Mouse (Mus musculus): ENCODE results near the gene Zdhhc6. TPM values are rescaled to one million over a fixed set of nuclear protein-coding genes. Genes with fewer than 3 reads are reported as not detected.

Gene Zdhhc6
- polyA plus RNA-seq, 1 experiment from 2014 or later: 112 TPM

- no peak for ATAC-seq (ENCODE audit: low FRiP score)
- WGBS: 80% methylated on average over 9 of the region's 9 CpGs
Measured at GRCm38 (mm10) chr19:55337066-55337465, 21.2 kb upstream of the Zdhhc6 start.

GRCm38 (mm10) chr19:55336441-55336840, 20.6 kb upstream of the Zdhhc6 start:
- Histone ChIP-seq H3K9ac (ENCODE audit: low read length) (no peak overlapping the region), H3K27me3 (ENCODE audit: control insufficient read depth, insufficient read depth, low read length) (no peaks in the 10 kb centered on the region), H3K9me3 (ENCODE audit: control insufficient read depth, low read length) (no peaks in the 10 kb centered on the region), H3K36me3 (ENCODE audit: control insufficient read depth, insufficient read depth, low read length) (no peaks in the 10 kb centered on the region), H3K4me3 (ENCODE audit: low read depth, low read length) (no peak overlapping the region), H3K27ac (ENCODE audit: low read depth, low read length) (no peak overlapping the region), H3K4me1 (ENCODE audit: control insufficient read depth, insufficient read depth, low read length) (peaks cover 2% of the 10 kb centered on the region; the same call in 1 of the 2 replicates), H3K4me2 (no peak overlapping the region)
- 89% methylated on average over 12 of the region's 12 CpGs for WGBS
- ATAC-seq (ENCODE audit: low FRiP score) (0 out of 2 replicates have a peak, but pooled peaks have one; percentile 48), DNase-seq (ENCODE audit: low spot score, missing footprints) (no peak)

More at GRCm38 (mm10) chr19:55337066-55337465, 21.2 kb upstream of the Zdhhc6 start:
- H3K27ac ChIP-seq (ENCODE audit: low read depth, low read length): no peak overlapping the region
- H3K27me3 ChIP-seq (ENCODE audit: control insufficient read depth, insufficient read depth, low read length): no peaks in the 10 kb centered on the region
- DNase-seq (ENCODE audit: low spot score, missing footprints): no peak
- H3K4me1 ChIP-seq (ENCODE audit: control insufficient read depth, insufficient read depth, low read length): peaks cover 2% of the 10 kb centered on the region; the same call in 1 of the 2 replicates
- H3K9me3 ChIP-seq (ENCODE audit: control insufficient read depth, low read length): no peaks in the 10 kb centered on the region
- H3K9ac ChIP-seq (ENCODE audit: low read length): no peak overlapping the region
- no peak overlapping the region for H3K4me2 ChIP-seq
- no peaks in the 10 kb centered on the region for H3K36me3 ChIP-seq (ENCODE audit: control insufficient read depth, insufficient read depth, low read length)
- H3K4me3 ChIP-seq (ENCODE audit: low read depth, low read length): no peak overlapping the region

- H3K27ac ChIP-seq (ENCODE audit: low read depth, low read length): no peak overlapping the region
- no peaks in the 10 kb centered on the region for H3K36me3 ChIP-seq (ENCODE audit: control insufficient read depth, insufficient read depth, low read length)
- peak; percentile 85 for DNase-seq (ENCODE audit: low spot score, missing footprints)
- peaks cover 2% of the 10 kb centered on the region; the same call in 1 of the 2 replicates for H3K4me1 ChIP-seq (ENCODE audit: control insufficient read depth, insufficient read depth, low read length)
- no peaks in the 10 kb centered on the region for H3K9me3 ChIP-seq (ENCODE audit: control insufficient read depth, low read length)
- ATAC-seq (ENCODE audit: low FRiP score): no peak
- H3K4me3 ChIP-seq (ENCODE audit: low read depth, low read length): no peak overlapping the region
- H3K27me3 ChIP-seq (ENCODE audit: control insufficient read depth, insufficient read depth, low read length): no peaks in the 10 kb centered on the region
- H3K4me2 ChIP-seq: no peak overlapping the region
- WGBS: 92% methylated on average over 1 of the region's 1 CpGs
- no peak overlapping the region for H3K9ac ChIP-seq (ENCODE audit: low read length)
Measured at GRCm38 (mm10) chr19:55335881-55336280, 20.0 kb upstream of the Zdhhc6 start.

- H3K4me1 ChIP-seq (ENCODE audit: control insufficient read depth, insufficient read depth, low read length): no peaks in the 10 kb centered on the region
- ATAC-seq (ENCODE audit: low FRiP score) (peak; percentile 76), DNase-seq (ENCODE audit: low spot score, missing footprints) (peak; percentile 95)
- H3K4me2 ChIP-seq: no peak overlapping the region
- H3K9ac ChIP-seq (ENCODE audit: low read length): no peak overlapping the region
- H3K27me3 ChIP-seq (ENCODE audit: control insufficient read depth, insufficient read depth, low read length): no peaks in the 10 kb centered on the region
- H3K9me3 ChIP-seq (ENCODE audit: control insufficient read depth, low read length): no peaks in the 10 kb centered on the region
- WGBS: 88% methylated on average over 8 of the region's 8 CpGs
- H3K4me3 ChIP-seq (ENCODE audit: low read depth, low read length): no peak overlapping the region
- H3K27ac ChIP-seq (ENCODE audit: low read depth, low read length): no peak overlapping the region
- H3K36me3 ChIP-seq (ENCODE audit: control insufficient read depth, insufficient read depth, low read length): no peaks in the 10 kb centered on the region
Measured at GRCm38 (mm10) chr19:55332641-55333268, 16.9 kb upstream of the Zdhhc6 start.

- Histone ChIP-seq H3K27me3 (ENCODE audit: control insufficient read depth, insufficient read depth, low read length) (no peaks in the 10 kb centered on the region), H3K4me1 (ENCODE audit: control insufficient read depth, insufficient read depth, low read length) (no peaks in the 10 kb centered on the region), H3K36me3 (ENCODE audit: control insufficient read depth, insufficient read depth, low read length) (no peaks in the 10 kb centered on the region), H3K9ac (ENCODE audit: low read length) (no peak overlapping the region), H3K4me2 (no peak overlapping the region), H3K27ac (ENCODE audit: low read depth, low read length) (no peak overlapping the region), H3K9me3 (ENCODE audit: control insufficient read depth, low read length) (no peaks in the 10 kb centered on the region), H3K4me3 (ENCODE audit: low read depth, low read length) (no peak overlapping the region)
- DNase-seq (ENCODE audit: low spot score, missing footprints) (peak; percentile 61), ATAC-seq (ENCODE audit: low FRiP score) (no peak)
- WGBS: 92% methylated on average over 5 of the region's 5 CpGs
Measured at GRCm38 (mm10) chr19:55331776-55332175, 15.9 kb upstream of the Zdhhc6 start.

GRCm38 (mm10) chr19:55327510-55327909, 11.7 kb upstream of the Zdhhc6 start:
- no peak overlapping the region for H3K27ac ChIP-seq (ENCODE audit: low read depth, low read length)
- H3K4me2 ChIP-seq: no peak overlapping the region
- 91% methylated on average over 4 of the region's 4 CpGs for WGBS
- H3K27me3 ChIP-seq (ENCODE audit: control insufficient read depth, insufficient read depth, low read length): no peaks in the 10 kb centered on the region
- no peak for DNase-seq (ENCODE audit: low spot score, missing footprints)
- ATAC-seq (ENCODE audit: low FRiP score): no peak
- H3K9me3 ChIP-seq (ENCODE audit: control insufficient read depth, low read length): no peaks in the 10 kb centered on the region
- no peak overlapping the region for H3K9ac ChIP-seq (ENCODE audit: low read length)
- no peaks in the 10 kb centered on the region for H3K36me3 ChIP-seq (ENCODE audit: control insufficient read depth, insufficient read depth, low read length)
- no peaks in the 10 kb centered on the region for H3K4me1 ChIP-seq (ENCODE audit: control insufficient read depth, insufficient read depth, low read length)
- no peak overlapping the region for H3K4me3 ChIP-seq (ENCODE audit: low read depth, low read length)

- H3K9me3 ChIP-seq (ENCODE audit: control insufficient read depth, low read length): no peaks in the 10 kb centered on the region
- H3K4me2 ChIP-seq: no peak overlapping the region
- DNase-seq (ENCODE audit: low spot score, missing footprints): no peak
- no peak overlapping the region for H3K9ac ChIP-seq (ENCODE audit: low read length)
- no peak for ATAC-seq (ENCODE audit: low FRiP score)
- no peaks in the 10 kb centered on the region for H3K4me1 ChIP-seq (ENCODE audit: control insufficient read depth, insufficient read depth, low read length)
- WGBS: 95% methylated on average over 8 of the region's 8 CpGs
- H3K27me3 ChIP-seq (ENCODE audit: control insufficient read depth, insufficient read depth, low read length): no peaks in the 10 kb centered on the region
- H3K27ac ChIP-seq (ENCODE audit: low read depth, low read length): no peak overlapping the region
- no peak overlapping the region for H3K4me3 ChIP-seq (ENCODE audit: low read depth, low read length)
- no peaks in the 10 kb centered on the region for H3K36me3 ChIP-seq (ENCODE audit: control insufficient read depth, insufficient read depth, low read length)
Measured at GRCm38 (mm10) chr19:55322604-55323003, 6.8 kb upstream of the Zdhhc6 start.

- no peaks in the 10 kb centered on the region for H3K27me3 ChIP-seq (ENCODE audit: control insufficient read depth, insufficient read depth, low read length)
- DNase-seq (ENCODE audit: low spot score, missing footprints) (no peak), ATAC-seq (ENCODE audit: low FRiP score) (no peak)
- H3K9me3 ChIP-seq (ENCODE audit: control insufficient read depth, low read length): no peaks in the 10 kb centered on the region
- H3K4me1 ChIP-seq (ENCODE audit: control insufficient read depth, insufficient read depth, low read length): peaks cover 15% of the 10 kb centered on the region
- H3K4me2 ChIP-seq: no peak overlapping the region
- no peak overlapping the region for H3K4me3 ChIP-seq (ENCODE audit: low read depth, low read length)
- no peaks in the 10 kb centered on the region for H3K36me3 ChIP-seq (ENCODE audit: control insufficient read depth, insufficient read depth, low read length)
- H3K27ac ChIP-seq (ENCODE audit: low read depth, low read length): no peak overlapping the region
- H3K9ac ChIP-seq (ENCODE audit: low read length): no peak overlapping the region
- 82% methylated on average over 5 of the region's 5 CpGs for WGBS
Measured at GRCm38 (mm10) chr19:55319521-55319920, 3.7 kb upstream of the Zdhhc6 start.

- no peak overlapping the region for H3K9ac ChIP-seq (ENCODE audit: low read length)
- H3K27me3 ChIP-seq (ENCODE audit: control insufficient read depth, insufficient read depth, low read length): no peaks in the 10 kb centered on the region
- 83% methylated on average over 3 of the region's 3 CpGs for WGBS
- no peak overlapping the region for H3K4me2 ChIP-seq
- ATAC-seq (ENCODE audit: low FRiP score) (no peak), DNase-seq (ENCODE audit: low spot score, missing footprints) (no peak)
- H3K36me3 ChIP-seq (ENCODE audit: control insufficient read depth, insufficient read depth, low read length): no peaks in the 10 kb centered on the region
- H3K9me3 ChIP-seq (ENCODE audit: control insufficient read depth, low read length): no peaks in the 10 kb centered on the region
- no peak overlapping the region for H3K4me3 ChIP-seq (ENCODE audit: low read depth, low read length)
- H3K27ac ChIP-seq (ENCODE audit: low read depth, low read length): no peak overlapping the region
- peaks cover 18% of the 10 kb centered on the region for H3K4me1 ChIP-seq (ENCODE audit: control insufficient read depth, insufficient read depth, low read length)
Measured at GRCm38 (mm10) chr19:55319036-55319435, 3.2 kb upstream of the Zdhhc6 start.
